Mouse (Mus musculus) heart, adult 2 months (tissue): ENCODE results near the gene Polr3b. TPM values are rescaled to one million over a fixed set of nuclear protein-coding genes. Genes with fewer than 3 reads are reported as not detected.

Experiments used
- DNase-seq, 2 experiments: peaks; one replicate each; pipeline ENCODE4 v3.0.0; 2021
- H3K27ac ChIP-seq: fragments of 200-600 bp; 2 replicates; pipeline ENCODE4 v1.8.1; 2022
- H3K27me3 ChIP-seq: fragments of 200-500 bp; 2 replicates; pipeline ENCODE4 v1.6.1; 2012; ENCODE audit warnings: mild to moderate bottlenecking, low read length, inconsistent platforms, mixed read lengths; ENCODE audit not compliant: control insufficient read depth, insufficient read depth
- H3K36me3 ChIP-seq: fragments of 200-500 bp; 2 replicates; pipeline ENCODE4 v1.6.1; 2012; ENCODE audit warnings: low read length, inconsistent platforms; ENCODE audit not compliant: control insufficient read depth, insufficient read depth
- H3K4me1 ChIP-seq: fragments of 200-500 bp; 2 replicates; pipeline ENCODE4 v1.6.1; 2011; ENCODE audit warnings: low read length; ENCODE audit not compliant: control insufficient read depth, insufficient read depth
- H3K4me3 ChIP-seq: fragments of 200-600 bp; 2 replicates; pipeline ENCODE4 v1.8.1; 2022
- H3K79me2 ChIP-seq: fragments of 200-500 bp; replicated peaks from 2 replicates; pipeline ENCODE4 v1.6.1; 2012; ENCODE audit warnings: mild to moderate bottlenecking, inconsistent platforms, low read length, moderate library complexity, mixed read lengths; ENCODE audit not compliant: control insufficient read depth, insufficient read depth
- H3K9ac ChIP-seq: fragments of 200-500 bp; 2 replicates; pipeline ENCODE4 v1.6.1; 2012; ENCODE audit warnings: low read depth, mild to moderate bottlenecking, control low read depth, inconsistent platforms, low read length, mixed read lengths
- CTCF ChIP-seq: fragments of 200-600 bp; IDR thresholded peaks from 2 replicates; pipeline ENCODE4 v1.8.1; 2022; ENCODE audit warnings: antibody characterized with exemption, mild to moderate bottlenecking, moderate library complexity
- EP300 ChIP-seq: fragments of 200-500 bp; IDR thresholded peaks from 2 replicates; pipeline ENCODE4 v1.6.1; 2011; ENCODE audit warnings: low read depth, low read length, control low read depth; ENCODE audit not compliant: insufficient read depth
- POLR2A ChIP-seq: fragments of 200-500 bp; IDR thresholded peaks from 2 replicates; pipeline ENCODE4 v1.6.1; 2011; ENCODE audit warnings: mild to moderate bottlenecking, low read depth, low read length, control low read depth; ENCODE audit not compliant: insufficient read depth
- WGBS: fragments of 180-500 bp; shearing (Covaris S2); methylation state at CpG from one replicate; pipeline ENCODE4 v1.1.7; 2018; 5-methylcytosine and 5-hydroxymethylcytosine counted together
- intact Hi-C: fragments of 180-260 bp; cut with DNase I; formaldehyde crosslinking; loops from one replicate; pipeline ENCODE4 v1.15.1; 2025
- polyA plus RNA-seq: library from polyadenylated mRNA; depleted of rRNA; stranded (reverse); fragments of >200 nt; gene quantifications from 2 replicates; pipeline ENCODE4 v1.2.3, GENCODE M21; 2012
- total RNA-seq, 2 experiments: library from RNA; stranded (reverse); gene quantifications; 2 replicates each; pipeline ENCODE4 v1.2.3; 2021

Gene Polr3b
- total and polyA plus RNA-seq, 3 experiments: 3.0 to 10.9 (median 8.9) TPM

DNA sequence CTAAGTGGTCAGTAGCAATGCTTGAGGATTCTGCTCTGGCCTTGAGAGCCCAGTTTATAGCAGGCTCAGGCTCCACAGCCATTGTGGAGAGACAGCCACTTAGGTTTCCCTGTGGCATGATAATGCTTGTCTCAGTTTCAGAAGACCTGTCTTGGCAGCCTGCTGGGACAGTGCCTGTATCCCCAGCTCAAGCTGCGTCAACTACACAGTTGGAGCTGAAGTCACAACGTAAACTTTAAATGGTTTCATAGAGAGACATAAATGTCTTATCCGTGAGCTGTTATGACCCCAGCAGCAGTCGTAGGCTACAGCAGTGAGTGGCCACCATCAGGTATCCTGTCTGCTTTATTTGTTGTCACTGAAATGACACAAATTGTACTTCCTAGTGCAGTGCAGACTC is 68.7 kb downstream of the Polr3b start:
- H3K4me3 ChIP-seq: no peak overlapping the region
- TF ChIP-seq EP300 (no peak), CTCF (no peak), POLR2A (no peak)
- 81% methylated on average over 4 of the region's 4 CpGs for WGBS
- H3K36me3 ChIP-seq: no peaks in the 10 kb centered on the region; the same call in 1 of the 2 replicates
- intact Hi-C loops: no loop called here
- H3K27me3 ChIP-seq: no peaks in the 10 kb centered on the region
- H3K4me1 ChIP-seq: peaks cover 6% of the 10 kb centered on the region
- H3K27ac ChIP-seq: no peak overlapping the region
- H3K9ac ChIP-seq: no peak overlapping the region
- H3K79me2 ChIP-seq: no peaks in the 10 kb centered on the region
- DNase-seq: no peak

DNA sequence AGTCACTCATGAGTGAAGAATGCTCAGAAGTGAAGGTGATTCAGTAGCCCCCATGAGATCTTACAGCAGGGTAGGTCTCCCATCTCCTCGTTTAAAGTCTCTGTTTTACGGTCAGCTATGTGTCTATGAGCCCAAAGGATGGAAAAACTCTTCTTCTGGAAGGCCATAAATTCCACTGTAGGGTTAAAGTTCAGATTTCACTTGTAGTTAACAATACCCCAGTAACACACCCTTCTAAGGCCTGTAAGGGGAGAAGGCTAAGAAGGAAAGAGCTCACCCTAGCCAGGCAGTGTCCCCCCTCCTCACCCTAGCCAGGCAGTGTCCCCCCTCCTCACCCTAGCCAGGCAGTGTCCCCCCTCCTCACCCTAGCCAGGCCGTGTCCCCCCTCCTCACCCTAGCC is 69.6 kb downstream of the Polr3b start:
- H3K36me3 ChIP-seq: no peaks in the 10 kb centered on the region; the same call in 1 of the 2 replicates
- no peak overlapping the region for H3K4me3 ChIP-seq
- intact Hi-C loops: no loop called here
- H3K79me2 ChIP-seq: no peaks in the 10 kb centered on the region
- no peak overlapping the region for H3K9ac ChIP-seq
- no peaks in the 10 kb centered on the region for H3K27me3 ChIP-seq
- DNase-seq: no peak
- no peak overlapping the region for H3K27ac ChIP-seq
- WGBS: 82% methylated on average over 3 of the region's 3 CpGs
- TF ChIP-seq POLR2A: no peak
- TF ChIP-seq CTCF: no peak
- no peak for TF ChIP-seq EP300
- H3K4me1 ChIP-seq: peaks cover 3% of the 10 kb centered on the region

DNA sequence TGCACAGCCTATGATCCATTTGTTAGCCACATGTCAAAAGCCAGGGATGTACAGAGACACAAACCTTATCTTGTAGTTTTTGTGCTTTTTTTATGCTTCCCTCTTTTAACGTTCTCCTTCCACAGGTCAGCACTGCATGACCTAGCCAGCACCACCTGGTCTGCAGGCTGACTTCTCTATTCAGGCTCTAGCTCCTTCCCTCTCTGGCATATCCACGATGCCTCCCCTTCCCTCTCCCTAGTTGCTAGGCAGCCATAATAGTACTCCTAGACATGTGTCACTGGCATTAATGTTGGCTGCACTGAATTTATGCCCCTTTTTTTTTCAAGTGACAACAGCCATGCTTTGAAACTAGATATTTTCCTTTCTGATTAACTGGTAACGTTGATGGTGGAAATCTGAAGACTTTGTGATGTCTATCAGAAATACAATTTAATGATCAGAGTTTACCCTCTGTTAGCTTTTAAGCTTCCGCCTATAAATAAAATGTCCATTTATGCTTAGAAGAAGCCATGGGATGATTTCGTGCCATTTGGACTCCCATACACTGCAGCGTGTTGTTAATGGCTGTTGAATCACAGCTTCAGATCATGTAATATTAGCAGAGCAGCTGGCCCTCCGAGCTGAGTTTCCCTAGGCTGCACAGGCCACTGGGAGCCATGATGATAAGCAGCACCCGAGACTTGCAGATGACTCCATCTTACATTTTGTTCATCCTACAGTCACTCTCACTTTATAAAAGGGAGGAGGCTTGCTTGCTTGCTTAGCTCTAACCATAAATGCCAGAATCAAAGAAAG is 71.9 kb downstream of the Polr3b start:
- H3K9ac ChIP-seq: no peak overlapping the region
- WGBS: 85% methylated on average over 8 of the region's 8 CpGs
- H3K36me3 ChIP-seq: no peaks in the 10 kb centered on the region; the same call in 1 of the 2 replicates
- intact Hi-C loops: no loop called here
- no peak overlapping the region for H3K4me3 ChIP-seq
- TF ChIP-seq POLR2A (no peak), CTCF (no peak), EP300 (no peak)
- H3K27me3 ChIP-seq: no peaks in the 10 kb centered on the region
- H3K27ac ChIP-seq: no peak overlapping the region
- DNase-seq: no peak
- no peaks in the 10 kb centered on the region for H3K79me2 ChIP-seq
- no peaks in the 10 kb centered on the region for H3K4me1 ChIP-seq

DNA sequence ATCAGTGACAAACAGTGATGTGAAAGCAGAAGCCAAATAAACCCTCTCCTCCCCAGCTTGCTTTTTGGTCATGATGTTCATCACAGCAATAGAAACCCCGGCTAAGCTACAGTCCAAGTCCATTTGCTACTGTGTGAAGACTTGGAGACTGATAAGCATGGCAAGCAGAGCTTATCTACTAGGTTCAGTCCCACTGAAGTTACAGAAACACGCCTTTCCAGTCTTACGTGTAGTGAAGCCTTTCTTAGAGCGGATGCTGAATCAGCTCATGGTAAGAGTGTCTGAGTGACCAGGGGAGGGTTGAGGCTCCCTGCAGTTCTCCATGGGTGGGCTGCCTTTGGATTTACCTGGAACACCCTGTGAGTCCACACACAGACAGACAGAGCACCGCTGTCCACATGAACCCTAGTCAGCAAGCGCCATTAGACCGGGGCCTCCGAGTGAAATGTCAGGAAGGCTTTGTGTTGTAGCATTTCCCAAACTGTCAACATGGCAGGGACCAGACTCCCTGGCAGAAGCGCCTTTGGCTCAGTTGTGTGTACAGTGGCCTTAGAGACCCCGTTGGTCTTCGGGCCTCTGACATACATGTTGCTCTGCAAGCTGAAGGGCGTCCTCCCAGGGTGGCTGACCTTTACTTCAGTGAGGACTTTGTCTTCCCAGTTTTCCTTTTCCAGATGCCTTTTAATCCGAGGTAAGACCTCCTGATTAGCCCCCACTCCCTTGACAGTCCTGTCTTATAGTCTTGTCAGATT is 78.3 kb downstream of the Polr3b start:
- TF ChIP-seq POLR2A: no peak
- no peak for TF ChIP-seq CTCF
- TF ChIP-seq EP300: no peak
- intact Hi-C loops: loop anchor here (5.0 kb wide), 1 partner anchor 43 kb away; no protein-coding TSS in a partner anchor
- Histone ChIP-seq H3K79me2 (no peaks in the 10 kb centered on the region), H3K36me3 (peaks cover 3% of the 10 kb centered on the region; the same call in 1 of the 2 replicates), H3K4me3 (no peak overlapping the region), H3K27ac (peak overlapping the region; percentile 48), H3K4me1 (peaks cover 1% of the 10 kb centered on the region; the same call in 1 of the 2 replicates), H3K9ac (no peak overlapping the region), H3K27me3 (no peaks in the 10 kb centered on the region)
- no peak for DNase-seq
- WGBS: 83% methylated on average over 13 of the region's 13 CpGs

DNA sequence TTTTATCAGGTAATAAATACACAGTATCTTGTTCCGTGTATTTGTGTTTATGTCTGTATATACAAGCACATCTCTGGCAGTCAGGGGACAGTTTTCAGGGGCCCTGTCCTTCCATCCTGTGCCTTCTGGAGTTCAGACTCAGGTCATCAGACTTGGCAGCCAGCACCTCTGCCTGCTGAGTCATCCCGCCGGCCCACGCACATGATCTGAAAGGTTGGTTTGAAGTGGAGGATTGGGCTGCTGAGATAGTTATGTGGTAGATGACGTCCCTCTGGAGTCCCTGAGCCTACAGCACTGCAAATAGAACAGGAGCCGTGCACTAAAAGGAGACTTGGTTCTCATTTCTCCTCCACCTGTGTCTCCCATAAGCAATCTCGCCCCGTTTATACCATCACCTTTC is 79.0 kb downstream of the Polr3b start:
- H3K4me1 ChIP-seq: peaks cover 2% of the 10 kb centered on the region; the same call in 1 of the 2 replicates
- TF ChIP-seq CTCF (no peak), EP300 (peak; percentile 72; the same call in 1 of the 2 replicates)
- peak overlapping the region; percentile 53 for H3K27ac ChIP-seq
- intact Hi-C loops: loop anchor here (5.0 kb wide), 1 partner anchor 44 kb away; no protein-coding TSS in a partner anchor
- DNase-seq: peak; percentile 56 to 70
- WGBS: 42% methylated on average over 8 of the region's 8 CpGs
- H3K4me3 ChIP-seq: no peak overlapping the region
- H3K9ac ChIP-seq: no peak overlapping the region
- peaks cover 3% of the 10 kb centered on the region; the same call in 1 of the 2 replicates for H3K36me3 ChIP-seq
- no peaks in the 10 kb centered on the region for H3K79me2 ChIP-seq
- no peaks in the 10 kb centered on the region for H3K27me3 ChIP-seq
